Mouse (Mus musculus) yolk sac, embryonic 10.5 days (tissue): Measurements from ENCODE around the gene Bmpr1a.

ENCODE experiments used
- DNase-seq: peaks from one replicate; pipeline ENCODE4 v3.0.0-alpha.2; 2017; ENCODE audit warnings: low spot score

Gene Bmpr1a

GRCm38 (mm10) chr14:34505309-34505708 lies 2.2 kb upstream of the Bmpr1a start:
- DNase-seq, result peak; percentile 42

DNA sequence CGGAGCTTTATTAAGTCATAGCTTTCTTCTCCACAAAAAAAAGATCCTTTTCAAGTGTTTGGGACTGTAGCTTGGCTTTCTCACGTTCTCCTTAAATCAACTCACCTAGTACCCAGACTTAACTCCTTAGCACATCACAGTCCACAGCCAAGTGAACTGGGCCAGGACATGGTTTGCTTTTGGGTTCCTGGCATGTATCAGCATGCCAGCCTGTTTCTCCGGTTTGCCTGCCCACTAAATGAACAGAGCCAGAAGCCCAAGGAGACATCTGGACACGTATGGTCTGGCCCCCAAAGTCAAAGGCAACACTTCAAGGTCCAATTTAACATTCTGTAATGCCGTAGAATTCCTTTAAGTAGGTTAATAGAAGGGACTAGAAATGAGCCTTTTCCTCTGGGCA lies 1.2 kb upstream of the Bmpr1a start:
- DNase-seq, result no peak

DNA sequence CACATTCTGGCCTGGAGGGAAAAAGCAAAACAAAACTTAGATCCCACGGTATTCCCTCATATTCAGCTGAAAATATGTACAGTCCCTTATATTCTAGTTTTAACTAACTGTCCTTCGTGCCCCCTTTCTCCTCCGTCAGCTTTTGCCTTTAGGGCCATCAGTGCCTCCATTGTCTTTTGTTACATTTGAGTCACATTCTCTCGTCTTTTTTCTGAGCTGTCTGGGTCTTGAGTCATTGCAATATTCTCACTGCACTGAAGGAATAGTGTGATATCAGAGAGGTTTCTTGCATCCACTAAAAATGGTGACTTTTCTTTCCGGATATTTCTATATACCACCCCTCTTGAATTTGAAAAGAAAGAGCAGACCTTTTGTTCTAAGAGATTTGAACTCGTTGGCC lies 618 bp upstream of the Bmpr1a start:
- no peak for DNase-seq

- peak; percentile 92 for DNase-seq
Measured at GRCm38 (mm10) chr14:34502475-34503324, 441 bp downstream of the Bmpr1a start.

GRCm38 (mm10) chr14:34501804-34502474 lies 1.2 kb downstream of the Bmpr1a start:
- DNase-seq, result peak; percentile 68

- DNase-seq, result no peak
Measured at GRCm38 (mm10) chr14:34501447-34501803, 1.7 kb downstream of the Bmpr1a start.

DNA sequence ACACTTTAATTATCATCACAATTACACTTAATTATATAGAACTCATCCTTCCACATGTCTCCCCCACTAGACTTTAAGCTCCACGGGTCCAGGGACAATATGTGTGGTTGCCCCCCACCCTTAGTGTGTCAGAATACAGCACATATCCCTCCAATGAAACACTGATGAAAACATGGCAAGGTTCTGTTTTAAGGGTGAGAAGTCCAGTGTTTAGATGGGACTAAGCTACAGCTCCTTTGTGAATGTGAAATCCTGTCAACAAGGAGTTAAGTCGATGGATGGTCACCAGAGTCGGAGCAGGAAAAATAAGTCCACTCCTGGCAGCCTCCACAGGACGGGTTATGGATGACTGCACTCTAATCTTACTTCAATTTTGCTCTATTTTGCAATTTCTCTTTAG lies 2.8 kb downstream of the Bmpr1a start:
- no peak for DNase-seq

- DNase-seq, result no peak
Measured at GRCm38 (mm10) chr14:34499664-34500063, 3.5 kb downstream of the Bmpr1a start.

DNA sequence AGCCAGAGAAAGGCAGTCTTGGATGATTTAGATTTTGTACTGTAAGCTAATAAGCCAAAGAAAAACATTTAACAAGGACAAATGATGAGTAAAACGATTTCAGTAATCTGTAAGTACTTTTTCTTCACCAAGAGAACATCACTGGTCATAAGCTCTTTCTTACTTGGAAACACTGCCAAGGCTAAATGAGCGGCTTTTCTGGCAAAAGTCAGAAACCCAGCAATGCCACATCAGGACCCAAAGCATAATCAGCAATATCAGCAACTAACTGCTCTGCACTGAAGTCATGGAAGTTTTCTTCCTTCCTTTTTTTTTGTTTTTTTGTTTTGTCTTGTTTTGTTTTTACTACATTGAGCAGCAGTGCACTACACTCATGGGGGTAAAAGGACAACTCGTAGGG lies 5.8 kb downstream of the Bmpr1a start:
- DNase-seq, result no peak

- no peak for DNase-seq
Measured at GRCm38 (mm10) chr14:34493682-34494081, 9.5 kb downstream of the Bmpr1a start.

- DNase-seq, result no peak
Measured at GRCm38 (mm10) chr14:34492688-34493087, 10.5 kb downstream of the Bmpr1a start.

- no peak for DNase-seq
Measured at GRCm38 (mm10) chr14:34490965-34491364, 12.2 kb downstream of the Bmpr1a start.

GRCm38 (mm10) chr14:34489928-34490327 lies 13.2 kb downstream of the Bmpr1a start:
- no peak for DNase-seq

DNA sequence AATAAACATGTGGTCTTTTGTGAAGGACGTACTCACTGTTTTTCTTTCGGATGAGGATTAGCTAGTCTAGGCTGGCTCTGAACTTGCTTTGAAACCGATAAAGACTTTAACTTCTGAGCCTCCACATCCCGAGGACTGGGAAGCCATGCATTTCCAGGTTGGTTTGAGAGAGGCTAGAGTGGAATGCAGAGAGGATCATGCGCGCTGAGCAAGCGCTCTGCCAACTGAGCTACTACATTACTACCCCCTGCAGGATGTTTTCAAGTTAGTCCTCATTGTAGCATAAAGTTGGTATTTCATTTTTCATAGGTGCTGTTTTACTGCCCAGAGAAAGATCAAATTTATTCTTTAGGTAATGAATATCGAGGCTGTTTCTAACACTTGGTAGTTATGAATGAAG lies 17.0 kb downstream of the Bmpr1a start:
- DNase-seq, result no peak

- DNase-seq, result no peak
Measured at GRCm38 (mm10) chr14:34483469-34484341, 19.4 kb downstream of the Bmpr1a start.

DNA sequence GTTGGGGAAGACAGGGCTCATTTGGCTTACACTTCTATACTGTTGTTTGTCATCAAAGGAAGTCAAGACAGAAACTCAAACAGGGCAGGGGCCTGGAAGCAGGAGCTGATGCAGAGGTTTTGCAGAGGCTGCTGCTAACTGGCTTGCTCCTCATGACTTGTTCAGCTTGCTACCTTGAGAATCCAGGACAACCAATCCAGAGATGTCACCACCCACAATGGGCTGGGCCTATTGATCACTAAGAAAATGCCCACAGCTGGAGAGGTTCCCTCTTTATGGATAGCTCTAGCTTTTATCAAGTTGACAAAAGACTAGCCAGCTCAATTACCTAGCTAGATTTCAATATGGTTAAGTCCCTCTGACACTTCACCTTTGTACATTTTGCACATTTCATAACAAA lies 31.6 kb downstream of the Bmpr1a start:
- DNase-seq, result no peak

GRCm38 (mm10) chr14:34466291-34466690 lies 36.9 kb downstream of the Bmpr1a start:
- no peak for DNase-seq

- DNase-seq, result no peak
Measured at GRCm38 (mm10) chr14:34459386-34459785, 43.8 kb downstream of the Bmpr1a start.

GRCm38 (mm10) chr14:34458880-34459279 lies 44.3 kb downstream of the Bmpr1a start:
- peak; percentile 23 for DNase-seq

GRCm38 (mm10) chr14:34454282-34454681 lies 48.9 kb downstream of the Bmpr1a start:
- no peak for DNase-seq

DNA sequence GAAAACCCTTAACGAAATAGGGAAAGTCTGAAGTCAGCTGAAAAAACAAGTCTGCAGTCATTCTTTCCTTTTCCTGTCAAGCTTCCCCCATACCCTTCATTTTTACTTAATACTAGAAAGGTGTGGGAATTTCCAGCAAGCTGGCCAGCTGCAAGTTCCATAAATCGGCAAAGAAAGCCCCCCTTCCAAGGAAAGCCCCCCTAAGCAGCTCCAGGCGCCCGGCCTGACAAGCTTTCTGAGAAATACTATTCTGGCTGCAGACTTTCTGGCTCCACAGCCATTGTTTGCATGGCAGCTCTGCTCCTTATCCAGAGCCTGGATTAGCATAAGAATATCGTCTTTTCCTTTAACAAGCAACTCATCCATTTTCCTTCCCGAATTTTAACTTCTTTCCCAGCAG lies 49.5 kb downstream of the Bmpr1a start:
- no peak for DNase-seq

DNA sequence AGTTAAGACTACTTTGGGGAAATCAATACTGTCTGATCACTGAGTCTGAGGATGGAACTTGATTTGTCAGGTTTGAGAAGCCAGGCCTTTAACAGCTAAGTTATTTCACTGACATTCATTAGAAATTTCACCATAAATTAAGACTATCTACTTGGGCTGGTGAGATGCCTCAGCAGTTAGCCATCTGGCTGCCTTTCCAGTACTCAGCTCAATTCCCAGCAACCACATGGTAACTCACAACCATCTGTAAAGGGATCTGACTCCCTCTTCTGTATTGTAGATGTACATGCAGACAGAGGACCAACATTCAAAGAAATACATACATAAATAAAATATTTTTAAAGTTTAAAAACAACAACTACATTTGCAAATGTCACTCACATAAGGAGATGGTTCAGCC lies 51.3 kb downstream of the Bmpr1a start:
- DNase-seq, result no peak

GRCm38 (mm10) chr14:34450451-34450850 lies 52.7 kb downstream of the Bmpr1a start:
- DNase-seq, result no peak
